Mouse (Mus musculus) thymus, adult 2 months (tissue): ENCODE results near the gene Mettl7a3. TPM values are rescaled to one million over a fixed set of nuclear protein-coding genes. Genes with fewer than 3 reads are reported as not detected.
A peak's percentile ranks its signal among the peaks of the same experiment; 100 is the strongest.
"Not testable (repeated sequence)": the region's sequence is repeated elsewhere in the genome, so short reads cannot be mapped to it uniquely, and the experiment has no call there.

Experiments used
- DNase-seq: peaks from one replicate; pipeline ENCODE4 v3.0.0; 2021
- H3K27ac ChIP-seq: fragments of 200-500 bp; 2 replicates; pipeline ENCODE4 v1.5.1; 2012; ENCODE audit warnings: low read length, control low read depth; ENCODE audit not compliant: control insufficient read depth, insufficient read depth
- H3K27me3 ChIP-seq: fragments of 200-500 bp; 2 replicates; pipeline ENCODE4 v1.6.1; 2012; ENCODE audit warnings: mild to moderate bottlenecking, low read length, moderate library complexity, mixed read lengths; ENCODE audit not compliant: control insufficient read depth, insufficient read depth
- H3K36me3 ChIP-seq: fragments of 200-500 bp; 2 replicates; pipeline ENCODE4 v1.6.1; 2012; ENCODE audit warnings: mild to moderate bottlenecking, low read length, moderate library complexity; ENCODE audit not compliant: control insufficient read depth, insufficient read depth
- H3K4me1 ChIP-seq: fragments of 200-500 bp; replicated peaks from 2 replicates; pipeline ENCODE4 v1.6.1; 2012; ENCODE audit warnings: low read length; ENCODE audit not compliant: control insufficient read depth, insufficient read depth
- H3K4me3 ChIP-seq: fragments of 200-500 bp; 2 replicates; pipeline ENCODE4 v1.5.1; 2012; ENCODE audit warnings: mild to moderate bottlenecking, low read length, control low read depth, moderate library complexity; ENCODE audit not compliant: control insufficient read depth, insufficient read depth
- CTCF ChIP-seq: fragments of 200-500 bp; IDR thresholded peaks from 2 replicates; pipeline ENCODE4 v1.5.1; 2012; ENCODE audit warnings: mild to moderate bottlenecking, control low read depth, low read length, moderate library complexity, borderline replicate concordance; ENCODE audit not compliant: control insufficient read depth, poor library complexity, insufficient read depth; ENCODE audit errors: extremely low read depth
- POLR2A ChIP-seq: fragments of 200-500 bp; IDR thresholded peaks from 2 replicates; pipeline ENCODE4 v1.6.1; 2012; ENCODE audit warnings: mild to moderate bottlenecking, low read length, control low read depth, moderate library complexity; ENCODE audit not compliant: control insufficient read depth, poor library complexity, insufficient read depth; ENCODE audit errors: extremely low read depth
- WGBS: fragments of 180-500 bp; shearing (Covaris S2); methylation state at CpG from one replicate; pipeline ENCODE4 v1.1.7; 2018; 5-methylcytosine and 5-hydroxymethylcytosine counted together
- polyA plus RNA-seq: library from polyadenylated mRNA; depleted of rRNA; stranded (reverse); fragments of >200 nt; gene quantifications from 2 replicates; pipeline ENCODE4 v1.2.3, GENCODE M21; 2012

Mettl7a3 gene
- polyA plus RNA-seq, 1 experiment: 0.05 TPM

DNA sequence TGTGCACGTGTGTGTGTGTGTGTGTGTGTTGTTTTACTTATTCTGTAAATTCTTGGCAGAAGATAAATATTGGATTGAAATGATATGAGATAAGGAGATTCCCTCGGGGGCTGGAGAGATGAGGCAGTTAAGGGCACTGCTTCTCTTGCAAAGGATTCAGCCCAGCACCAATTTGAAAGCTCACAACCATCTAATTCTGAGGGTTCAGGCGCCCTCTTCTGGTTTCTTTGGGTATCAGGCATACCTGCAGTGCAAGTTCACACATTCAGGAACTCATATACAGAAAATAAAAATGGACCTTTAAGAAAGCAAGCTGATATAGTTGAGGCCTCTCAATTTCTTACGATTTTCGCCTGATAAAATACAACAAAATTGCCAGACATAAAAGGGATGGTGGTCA lies 40.3 kb downstream of the Mettl7a3 start:
- peak; percentile 46 for DNase-seq
- Histone ChIP-seq H3K36me3 (no peaks in the 10 kb centered on the region), H3K27me3 (no peaks in the 10 kb centered on the region), H3K4me1 (no peaks in the 10 kb centered on the region), H3K4me3 (no peak overlapping the region), H3K27ac (no peak overlapping the region)
- TF ChIP-seq POLR2A (no peak), CTCF (no peak)
- 57% methylated on average over 5 of the region's 5 CpGs for WGBS

DNA sequence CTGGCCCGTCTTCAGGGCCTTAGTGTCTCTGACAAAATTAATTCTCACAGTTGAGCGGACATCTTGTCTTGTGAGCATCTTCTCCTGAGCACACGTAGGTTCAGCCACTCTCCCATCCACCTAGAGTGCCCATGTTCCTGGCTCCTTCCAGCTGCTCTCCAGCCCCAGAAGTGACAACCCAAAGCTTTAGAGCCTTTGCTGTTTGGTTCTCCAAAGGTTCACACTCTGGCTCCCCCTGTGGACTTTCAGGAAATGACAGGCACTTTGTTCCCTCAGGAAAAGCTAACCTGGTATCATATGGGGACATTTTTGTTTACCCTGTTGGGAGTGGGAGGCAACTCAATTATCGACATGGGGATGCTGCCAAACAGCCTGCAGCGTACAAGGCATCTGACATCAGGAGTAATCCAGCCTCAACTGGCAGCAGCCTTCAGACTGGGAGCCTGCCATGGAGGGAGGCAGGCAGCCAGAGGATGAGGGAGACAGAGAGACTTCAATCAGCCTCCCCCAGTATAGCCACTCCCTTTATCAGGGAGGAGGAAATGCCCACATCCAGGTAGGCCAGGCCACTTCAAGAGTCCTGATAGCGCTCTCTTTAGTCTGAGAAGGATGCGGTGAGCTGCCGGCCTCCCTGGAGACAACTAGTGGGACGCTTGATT lies 43.2 kb downstream of the Mettl7a3 start:
- not testable (repeated sequence) for H3K4me3 ChIP-seq, H3K27me3 ChIP-seq, H3K36me3 ChIP-seq, DNase-seq, H3K4me1 ChIP-seq, H3K27ac ChIP-seq
- 77% methylated on average over 4 of the region's 9 CpGs for WGBS

- 91% methylated on average over 8 of the region's 8 CpGs for WGBS
- no peaks in the 10 kb centered on the region for H3K36me3 ChIP-seq
- TF ChIP-seq CTCF (no peak), POLR2A (no peak)
- H3K27me3 ChIP-seq: no peaks in the 10 kb centered on the region
- DNase-seq: no peak
- no peaks in the 10 kb centered on the region for H3K4me1 ChIP-seq
- H3K4me3 ChIP-seq: no peak overlapping the region
- no peak overlapping the region for H3K27ac ChIP-seq
These were observed 44.9 kb downstream of the Mettl7a3 start for GRCm38 (mm10) chr15:100379658-100380057.

- no peak for TF ChIP-seq CTCF
- TF ChIP-seq POLR2A: no peak
- 73% methylated on average over 2 of the region's 2 CpGs for WGBS
- Histone ChIP-seq H3K4me3 (no peak overlapping the region), H3K27me3 (no peaks in the 10 kb centered on the region), H3K4me1 (no peaks in the 10 kb centered on the region), H3K36me3 (no peaks in the 10 kb centered on the region), H3K27ac (no peak overlapping the region)
- no peak for DNase-seq
These were observed 45.4 kb downstream of the Mettl7a3 start for GRCm38 (mm10) chr15:100380104-100380503.

DNA sequence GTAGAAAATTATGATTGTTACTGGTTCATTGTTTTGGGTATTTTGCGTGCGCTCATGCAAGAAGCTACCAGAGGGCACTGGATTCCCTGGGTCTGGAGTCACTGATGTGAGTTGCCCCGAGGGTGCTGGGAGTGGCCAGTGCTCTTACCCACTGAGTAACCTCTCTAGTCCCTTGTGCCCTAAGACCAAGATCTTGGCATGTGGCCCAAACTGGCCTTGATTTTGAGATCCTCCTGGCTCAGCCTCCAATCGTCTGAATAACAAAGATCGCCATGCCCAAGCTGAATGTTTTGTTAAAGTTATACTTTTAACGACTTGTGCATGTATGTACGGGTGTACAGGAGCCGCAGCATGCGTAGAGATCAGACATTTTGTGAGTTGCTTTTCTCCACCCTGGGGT lies 51.0 kb downstream of the Mettl7a3 start:
- no peaks in the 10 kb centered on the region for H3K27me3 ChIP-seq
- 95% methylated on average over 9 of the region's 9 CpGs for WGBS

DNA sequence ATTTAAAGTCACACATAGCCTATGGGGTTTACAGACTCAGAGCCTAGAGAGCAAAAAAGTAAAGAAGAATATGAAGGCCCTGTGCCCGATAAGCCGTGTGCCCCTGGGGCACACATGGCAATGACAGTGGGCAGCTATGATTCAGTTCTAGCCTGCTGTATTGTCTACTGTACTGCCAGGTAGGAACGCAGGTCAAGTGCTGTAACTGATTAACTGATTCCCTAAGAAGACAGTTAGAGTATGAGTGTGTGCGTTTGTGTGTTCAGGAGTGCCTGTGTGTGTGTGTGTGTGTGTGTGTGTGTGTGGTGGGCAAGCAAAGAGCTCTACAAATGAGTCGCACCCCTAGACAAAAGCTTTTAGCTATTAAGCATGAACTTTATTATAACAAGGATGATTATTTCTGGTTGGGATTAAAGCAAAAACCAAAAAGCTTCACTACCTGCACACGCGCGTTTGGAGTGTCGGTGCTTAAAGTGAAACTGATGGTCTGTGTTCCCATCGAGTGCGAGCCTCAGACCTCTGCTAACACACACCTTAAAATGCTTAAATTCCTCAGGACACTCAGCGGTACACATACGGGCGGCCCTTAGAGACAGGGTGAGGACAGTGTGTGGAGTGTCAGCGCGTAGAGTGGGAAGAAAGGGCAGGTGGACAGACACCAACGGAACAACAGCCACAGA lies 53.0 kb downstream of the Mettl7a3 start:
- Histone ChIP-seq H3K27me3 (no peaks in the 10 kb centered on the region), H3K4me3 (no peak overlapping the region), H3K36me3 (no peaks in the 10 kb centered on the region), H3K27ac (no peak overlapping the region), H3K4me1 (peaks cover 13% of the 10 kb centered on the region)
- 82% methylated on average over 17 of the region's 17 CpGs for WGBS
- no peak for DNase-seq
- TF ChIP-seq CTCF: no peak
- no peak for TF ChIP-seq POLR2A

More for the DNA sequence above, 51.0 kb downstream of the Mettl7a3 start:
- TF ChIP-seq POLR2A: no peak
- no peak for TF ChIP-seq CTCF
- Histone ChIP-seq H3K36me3 (no peaks in the 10 kb centered on the region), H3K27ac (no peak overlapping the region), H3K4me1 (peaks cover 13% of the 10 kb centered on the region), H3K4me3 (no peak overlapping the region)
- no peak for DNase-seq
